Mouse (Mus musculus): Measurements from ENCODE around the gene Akap10. TPM values are rescaled to one million over a fixed set of nuclear protein-coding genes. Genes with fewer than 3 reads are reported as not detected.

Akap10 gene
- polyA plus RNA-seq, 1 experiment from 2014 or later: 17.9 TPM

- peak within 1 kb of the TSS; percentile 79 for H3K4me3 ChIP-seq
- H3K27ac ChIP-seq: peak within 1 kb of the TSS; percentile 72
- H3K9me3 ChIP-seq: no peaks in the 10 kb centered on the region
- peak; percentile 94 for DNase-seq (ENCODE audit: low spot score)
- peaks cover 9% of the 10 kb centered on the region for H3K4me1 ChIP-seq
- H3K27me3 ChIP-seq (ENCODE audit: insufficient read depth, poor library complexity, severe bottlenecking): peaks cover 25% of the 10 kb centered on the region
- under 1% methylated on average over 56 of the region's 58 CpGs for WGBS
- H3K36me3 ChIP-seq: no peaks in the 10 kb centered on the region
Measured at GRCm38 (mm10) chr11:61956572-61957295, 26.7 kb upstream of the Akap10 start, which contains the start of gene Specc1. Gene Specc1 (plus strand): TSS chr11:61956763.

- Histone ChIP-seq H3K27ac (0 out of 2 replicates have a peak overlapping the region, but pooled peaks have one; percentile 72), H3K4me1 (peaks cover 9% of the 10 kb centered on the region), H3K36me3 (no peaks in the 10 kb centered on the region), H3K27me3 (ENCODE audit: insufficient read depth, poor library complexity, severe bottlenecking) (peaks cover 25% of the 10 kb centered on the region), H3K4me3 (peak overlapping the region; percentile 79; the same call in 1 of the 2 replicates), H3K9me3 (no peaks in the 10 kb centered on the region)
- 80% methylated on average over 6 of the region's 6 CpGs for WGBS
- no peak for DNase-seq (ENCODE audit: low spot score)
Measured at GRCm38 (mm10) chr11:61955951-61956350, 25.9 kb upstream of the Akap10 start.

GRCm38 (mm10) chr11:61955136-61955535 is 25.1 kb upstream of the Akap10 start:
- no peak for DNase-seq (ENCODE audit: low spot score)
- WGBS: 77% methylated on average over 6 of the region's 6 CpGs
- H3K27ac ChIP-seq: no peak overlapping the region
- peaks cover 25% of the 10 kb centered on the region for H3K27me3 ChIP-seq (ENCODE audit: insufficient read depth, poor library complexity, severe bottlenecking)
- no peak overlapping the region for H3K4me3 ChIP-seq
- peaks cover 9% of the 10 kb centered on the region for H3K4me1 ChIP-seq
- no peaks in the 10 kb centered on the region for H3K36me3 ChIP-seq
- no peaks in the 10 kb centered on the region for H3K9me3 ChIP-seq

- Histone ChIP-seq H3K27me3 (ENCODE audit: insufficient read depth, poor library complexity, severe bottlenecking) (no peaks in the 10 kb centered on the region), H3K4me1 (no peaks in the 10 kb centered on the region), H3K9me3 (no peaks in the 10 kb centered on the region), H3K27ac (no peak overlapping the region), H3K4me3 (no peak overlapping the region), H3K36me3 (no peaks in the 10 kb centered on the region)
- WGBS: 19% methylated on average over 10 of the region's 10 CpGs
- DNase-seq (ENCODE audit: low spot score): peak; percentile 88
Measured at GRCm38 (mm10) chr11:61950632-61951031, 20.6 kb upstream of the Akap10 start.

DNA sequence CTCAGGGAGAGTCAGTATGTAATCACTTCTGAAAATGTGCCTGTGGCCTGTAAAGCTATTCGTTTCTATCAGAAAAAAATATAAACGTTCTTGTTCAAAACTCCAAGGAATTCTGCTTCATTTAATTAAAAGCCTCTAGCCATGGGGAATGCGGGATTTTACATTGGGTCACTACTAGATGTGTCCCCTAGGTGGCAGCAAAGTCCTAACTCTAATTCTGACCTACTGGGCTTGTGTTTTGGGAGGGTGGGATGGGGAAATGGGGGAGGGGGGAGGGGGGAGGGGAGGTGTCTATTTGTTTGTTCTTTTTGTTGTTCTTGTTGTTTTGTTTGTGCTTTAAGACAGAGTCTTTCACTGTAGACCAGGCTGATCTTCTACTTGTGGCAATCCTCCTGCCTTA is 19.3 kb upstream of the Akap10 start:
- no peak for DNase-seq (ENCODE audit: low spot score)
- Histone ChIP-seq H3K36me3 (no peaks in the 10 kb centered on the region), H3K27ac (no peak overlapping the region), H3K4me1 (no peaks in the 10 kb centered on the region), H3K27me3 (ENCODE audit: insufficient read depth, poor library complexity, severe bottlenecking) (no peaks in the 10 kb centered on the region), H3K4me3 (no peak overlapping the region), H3K9me3 (no peaks in the 10 kb centered on the region)
- WGBS: 2% methylated on average over 3 of the region's 3 CpGs

DNA sequence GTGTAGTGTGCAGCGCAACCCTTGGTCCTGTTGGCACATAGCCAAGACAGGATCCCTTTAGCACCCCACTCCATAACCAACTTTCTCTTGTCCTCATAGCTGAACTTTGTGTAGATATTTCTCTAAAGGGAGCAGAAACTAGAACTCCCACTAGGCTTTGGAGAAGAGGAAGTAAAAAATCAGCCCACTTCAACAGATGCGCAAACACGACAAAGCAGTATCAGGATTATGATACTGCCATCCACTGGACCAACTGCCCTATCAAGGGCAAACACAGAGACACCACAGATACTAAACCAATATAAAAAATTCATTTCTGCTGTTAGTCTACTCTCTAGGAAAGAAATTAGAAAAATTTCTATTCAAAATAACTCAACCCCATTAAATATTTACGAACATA is 16.6 kb upstream of the Akap10 start:
- H3K36me3 ChIP-seq: no peaks in the 10 kb centered on the region
- H3K27ac ChIP-seq: no peak overlapping the region
- H3K27me3 ChIP-seq (ENCODE audit: insufficient read depth, poor library complexity, severe bottlenecking): no peaks in the 10 kb centered on the region
- no peaks in the 10 kb centered on the region for H3K9me3 ChIP-seq
- no peak for DNase-seq (ENCODE audit: low spot score)
- no peaks in the 10 kb centered on the region for H3K4me1 ChIP-seq
- WGBS: 90% methylated on average over 4 of the region's 4 CpGs
- H3K4me3 ChIP-seq: no peak overlapping the region

DNA sequence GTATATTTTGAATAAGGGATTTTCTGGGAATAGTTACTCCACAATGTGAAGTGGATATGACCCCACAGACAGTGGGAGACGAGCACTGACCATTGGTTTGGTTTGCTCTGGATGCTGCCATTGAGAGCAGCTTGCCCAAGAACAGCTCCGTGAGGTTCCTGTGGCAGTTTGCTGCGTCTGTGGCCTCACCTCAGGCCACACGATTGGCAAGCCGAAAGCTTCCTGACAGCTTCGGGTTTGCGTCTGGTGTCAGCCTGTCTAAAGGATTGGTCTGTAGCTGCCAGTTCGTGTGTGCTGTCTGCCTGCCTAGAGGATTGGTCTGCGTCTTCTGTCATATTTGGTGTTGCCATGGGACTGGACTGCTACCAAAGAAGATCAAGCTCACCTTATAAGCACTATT is 14.4 kb upstream of the Akap10 start:
- Histone ChIP-seq H3K4me1 (no peaks in the 10 kb centered on the region), H3K27ac (no peak overlapping the region), H3K36me3 (no peaks in the 10 kb centered on the region), H3K9me3 (no peaks in the 10 kb centered on the region), H3K4me3 (no peak overlapping the region), H3K27me3 (ENCODE audit: insufficient read depth, poor library complexity, severe bottlenecking) (no peaks in the 10 kb centered on the region)
- 74% methylated on average over 9 of the region's 9 CpGs for WGBS
- DNase-seq (ENCODE audit: low spot score): no peak

GRCm38 (mm10) chr11:61942903-61943302 is 12.9 kb upstream of the Akap10 start:
- no peak for DNase-seq (ENCODE audit: low spot score)
- Histone ChIP-seq H3K27me3 (ENCODE audit: insufficient read depth, poor library complexity, severe bottlenecking) (no peaks in the 10 kb centered on the region), H3K36me3 (no peaks in the 10 kb centered on the region), H3K27ac (no peak overlapping the region), H3K9me3 (no peaks in the 10 kb centered on the region), H3K4me1 (no peaks in the 10 kb centered on the region), H3K4me3 (no peak overlapping the region)
- 78% methylated on average over 2 of the region's 2 CpGs for WGBS

DNA sequence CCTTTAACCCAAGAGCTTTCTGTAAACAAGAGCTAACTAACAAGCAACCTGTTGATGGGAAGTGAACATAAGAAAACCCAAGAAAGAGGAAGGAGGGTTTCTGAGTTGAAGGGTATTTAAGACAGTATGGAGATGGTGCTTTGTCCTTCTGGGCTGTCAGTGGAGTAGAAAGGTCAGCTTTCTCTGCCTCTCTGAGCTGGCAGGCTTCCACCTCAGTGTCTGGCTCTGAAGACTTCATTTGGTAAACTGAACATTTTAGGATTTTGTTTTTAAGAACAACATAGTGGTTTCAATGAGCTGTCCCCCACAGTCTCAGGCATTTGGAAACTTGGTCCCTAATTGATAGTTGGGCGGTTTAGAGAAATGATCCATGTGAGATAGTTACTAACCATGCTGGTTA is 7.7 kb upstream of the Akap10 start:
- 85% methylated on average over 1 of the region's 1 CpGs for WGBS
- H3K4me1 ChIP-seq: no peaks in the 10 kb centered on the region
- no peak for DNase-seq (ENCODE audit: low spot score)
- H3K9me3 ChIP-seq: no peaks in the 10 kb centered on the region
- no peak overlapping the region for H3K4me3 ChIP-seq
- H3K36me3 ChIP-seq: no peaks in the 10 kb centered on the region
- H3K27ac ChIP-seq: no peak overlapping the region
- H3K27me3 ChIP-seq (ENCODE audit: insufficient read depth, poor library complexity, severe bottlenecking): no peaks in the 10 kb centered on the region

- no peak for DNase-seq (ENCODE audit: low spot score)
- WGBS: 21% methylated on average over 11 of the region's 11 CpGs
- H3K9me3 ChIP-seq: no peaks in the 10 kb centered on the region
- H3K4me3 ChIP-seq: peak overlapping the region; percentile 84
- peaks cover 3% of the 10 kb centered on the region; the same call in 1 of the 2 replicates for H3K36me3 ChIP-seq
- H3K4me1 ChIP-seq: peaks cover 18% of the 10 kb centered on the region
- H3K27me3 ChIP-seq (ENCODE audit: insufficient read depth, poor library complexity, severe bottlenecking): no peaks in the 10 kb centered on the region
- peak overlapping the region; percentile 97 for H3K27ac ChIP-seq
Measured at GRCm38 (mm10) chr11:61930640-61931586, 861 bp upstream of the Akap10 start.

DNA sequence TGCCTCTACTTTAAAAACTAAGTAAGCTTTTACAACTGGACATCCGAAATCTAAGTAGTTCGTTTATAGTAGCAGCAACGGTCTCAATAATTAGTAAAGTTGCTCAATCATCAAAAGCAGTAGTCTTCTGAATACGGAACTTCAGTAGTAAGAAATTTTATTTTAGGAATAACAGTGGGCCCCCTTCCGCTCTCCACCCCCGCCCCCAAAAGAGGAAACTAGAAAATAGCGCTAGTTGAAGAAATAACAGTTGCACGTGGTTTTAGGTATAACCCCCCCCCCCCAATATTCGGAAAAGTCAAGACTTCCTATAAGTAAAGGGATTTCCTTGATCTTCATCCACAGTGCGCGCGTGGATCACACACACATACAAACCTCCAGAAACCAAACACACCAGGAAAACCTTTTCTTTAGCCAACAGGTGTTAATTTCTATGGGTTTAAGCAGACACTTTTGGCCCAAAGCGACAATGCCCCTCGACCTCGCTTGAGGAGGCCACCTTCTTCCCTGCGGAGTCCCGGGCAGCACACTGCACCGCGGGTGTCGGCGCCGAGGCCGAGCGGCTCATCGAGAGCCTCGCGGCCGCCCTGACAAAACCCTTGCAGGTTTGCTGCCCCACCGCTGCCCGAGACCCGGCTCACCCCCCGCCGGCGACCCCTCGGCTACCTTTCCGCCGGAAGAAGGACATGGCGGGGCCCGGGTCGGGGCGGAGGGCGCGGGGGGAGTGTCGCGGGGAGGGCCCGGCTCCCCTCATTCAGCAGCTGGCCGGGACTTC is 542 bp downstream of the Akap10 start:
- H3K4me3 ChIP-seq: peak overlapping the region; percentile 84
- H3K27me3 ChIP-seq (ENCODE audit: insufficient read depth, poor library complexity, severe bottlenecking): no peaks in the 10 kb centered on the region
- peaks cover 22% of the 10 kb centered on the region for H3K4me1 ChIP-seq
- H3K36me3 ChIP-seq: peaks cover 5% of the 10 kb centered on the region; the same call in 1 of the 2 replicates
- WGBS: 2% methylated on average over 47 of the region's 47 CpGs
- peak overlapping the region; percentile 97 for H3K27ac ChIP-seq
- no peaks in the 10 kb centered on the region for H3K9me3 ChIP-seq
- DNase-seq (ENCODE audit: low spot score): no peak

- 57% methylated on average over 1 of the region's 1 CpGs for WGBS
- Histone ChIP-seq H3K4me1 (peaks cover 18% of the 10 kb centered on the region), H3K9me3 (no peaks in the 10 kb centered on the region), H3K27me3 (ENCODE audit: insufficient read depth, poor library complexity, severe bottlenecking) (no peaks in the 10 kb centered on the region), H3K4me3 (no peak overlapping the region), H3K27ac (no peak overlapping the region), H3K36me3 (peaks cover 23% of the 10 kb centered on the region; the same call in 1 of the 2 replicates)
- DNase-seq (ENCODE audit: low spot score): no peak
Measured at GRCm38 (mm10) chr11:61923309-61923708, 6.7 kb downstream of the Akap10 start.
